Mouse (Mus musculus) CH12F3 (cell line): ENCODE data around the gene Bahd1.

Experiments used
- in situ Hi-C: fragments of 300-500 bp; cut with MboI; formaldehyde crosslinking; loops from 2 replicates; pipeline ENCODE4 v1.14.3; 2020; ENCODE audit warnings: low sequenced_read_pairs

Bahd1 gene

GRCm38 (mm10) chr2:118926361-118926997, 26.3 kb downstream of the Bahd1 start, which contains the start of gene Chst14:
Chst14 (plus strand) TSS chr2:118926496.
- in situ Hi-C loops, result no loop called here

- in situ Hi-C loops, result no loop called here
Observed at GRCm38 (mm10) chr2:118926998-118927739, 27.0 kb downstream of the Bahd1 start.

GRCm38 (mm10) chr2:118941341-118941740, 41.2 kb downstream of the Bahd1 start:
- in situ Hi-C loops, result no loop called here

GRCm38 (mm10) chr2:118943232-118943631, 43.1 kb downstream of the Bahd1 start:
- in situ Hi-C loops, result no loop called here

GRCm38 (mm10) chr2:118948818-118949217, 48.6 kb downstream of the Bahd1 start:
- in situ Hi-C loops, result no loop called here

- in situ Hi-C loops, result no loop called here
Observed at GRCm38 (mm10) chr2:118949699-118950098, 49.5 kb downstream of the Bahd1 start.

- in situ Hi-C loops, result no loop called here
Observed at GRCm38 (mm10) chr2:118956497-118956896, 56.3 kb downstream of the Bahd1 start.

- in situ Hi-C loops, result no loop called here
Observed at GRCm38 (mm10) chr2:118959644-118960043, 59.5 kb downstream of the Bahd1 start.

GRCm38 (mm10) chr2:118960413-118960812, 60.2 kb downstream of the Bahd1 start:
- in situ Hi-C loops, result no loop called here

- in situ Hi-C loops, result no loop called here
Observed at GRCm38 (mm10) chr2:118961546-118961945, 61.4 kb downstream of the Bahd1 start.

- in situ Hi-C loops, result no loop called here
Observed at GRCm38 (mm10) chr2:118963007-118963675, 63.0 kb downstream of the Bahd1 start.

GRCm38 (mm10) chr2:118963676-118964012, 63.5 kb downstream of the Bahd1 start:
- in situ Hi-C loops, result no loop called here

- in situ Hi-C loops, result loop anchor here (10.0 kb wide), 1 partner anchor 205 kb away; the partner anchor contains the start of gene Ccdc9b
Observed at GRCm38 (mm10) chr2:118969585-118970147, 69.5 kb downstream of the Bahd1 start.

GRCm38 (mm10) chr2:118972048-118972447, 71.9 kb downstream of the Bahd1 start:
- in situ Hi-C loops, result loop anchor here (10.0 kb wide), 1 partner anchor 207 kb away; the partner anchor contains the start of gene Ccdc9b

GRCm38 (mm10) chr2:118972687-118973376, 72.7 kb downstream of the Bahd1 start:
- in situ Hi-C loops, result loop anchor here (10.0 kb wide), 1 partner anchor 208 kb away; the partner anchor contains the start of gene Ccdc9b
